Mouse (Mus musculus): ENCODE measurements around the gene Gm13277.
"Not testable (repeated sequence)": the region's sequence is repeated elsewhere in the genome, so short reads cannot be mapped to it uniquely, and the experiment has no call there.

The Gm13277 gene

GRCm38 (mm10) chr4:88788402-88788801 lies at the start of gene Gm13277:
TSS of gene Gm13277 (plus strand) at chr4:88788632.
- not testable (repeated sequence) for DNase-seq (ENCODE audit: low read depth, low spot score)

GRCm38 (mm10) chr4:88739036-88739435 lies 49.4 kb upstream of the Gm13277 start:
- no peak for DNase-seq (ENCODE audit: low read depth, low spot score)

- no peak for DNase-seq (ENCODE audit: low read depth, low spot score)
Observed at GRCm38 (mm10) chr4:88741426-88741825, 47.0 kb upstream of the Gm13277 start.

GRCm38 (mm10) chr4:88742771-88743371 lies 45.6 kb upstream of the Gm13277 start:
- DNase-seq (ENCODE audit: low read depth, low spot score), result no peak

GRCm38 (mm10) chr4:88744207-88744606 lies 44.2 kb upstream of the Gm13277 start:
- DNase-seq (ENCODE audit: low read depth, low spot score), result no peak

GRCm38 (mm10) chr4:88749926-88750325 lies 38.5 kb upstream of the Gm13277 start:
- DNase-seq (ENCODE audit: low read depth, low spot score), result no peak

GRCm38 (mm10) chr4:88754818-88755340 lies 33.6 kb upstream of the Gm13277 start, which contains the start of gene Gm13271:
TSS of gene Gm13271 (plus strand) at chr4:88754868.
- DNase-seq (ENCODE audit: low read depth, low spot score), result not testable (repeated sequence)

GRCm38 (mm10) chr4:88756581-88757513 lies 31.6 kb upstream of the Gm13277 start:
- DNase-seq (ENCODE audit: low read depth, low spot score), result not testable (repeated sequence)

- not testable (repeated sequence) for DNase-seq (ENCODE audit: low read depth, low spot score)
Observed at GRCm38 (mm10) chr4:88757628-88758031, 30.8 kb upstream of the Gm13277 start.

- not testable (repeated sequence) for DNase-seq (ENCODE audit: low read depth, low spot score)
Observed at GRCm38 (mm10) chr4:88758751-88759150, 29.7 kb upstream of the Gm13277 start.

GRCm38 (mm10) chr4:88759610-88760268 lies 28.7 kb upstream of the Gm13277 start, which contains the start of gene Gm13283:
TSS of gene Gm13283 (plus strand) at chr4:88760119.
- not testable (repeated sequence) for DNase-seq (ENCODE audit: low read depth, low spot score)

GRCm38 (mm10) chr4:88760431-88760830 lies 28.0 kb upstream of the Gm13277 start:
- not testable (repeated sequence) for DNase-seq (ENCODE audit: low read depth, low spot score)

- not testable (repeated sequence) for DNase-seq (ENCODE audit: low read depth, low spot score)
Observed at GRCm38 (mm10) chr4:88761776-88762175, 26.7 kb upstream of the Gm13277 start.

GRCm38 (mm10) chr4:88762341-88762740 lies 26.1 kb upstream of the Gm13277 start:
- not testable (repeated sequence) for DNase-seq (ENCODE audit: low read depth, low spot score)

- peak; percentile 63 for DNase-seq (ENCODE audit: low read depth, low spot score)
Observed at GRCm38 (mm10) chr4:88763384-88764018, 24.9 kb upstream of the Gm13277 start.

- not testable (repeated sequence) for DNase-seq (ENCODE audit: low read depth, low spot score)
Observed at GRCm38 (mm10) chr4:88773534-88773933, 14.9 kb upstream of the Gm13277 start, which contains the start of gene Gm13290. TSS of gene Gm13290 (plus strand) at chr4:88773834.

GRCm38 (mm10) chr4:88776622-88777021 lies 11.8 kb upstream of the Gm13277 start, which contains the start of gene Gm13289:
TSS of gene Gm13289 (plus strand) at chr4:88776922.
- not testable (repeated sequence) for DNase-seq (ENCODE audit: low read depth, low spot score)

GRCm38 (mm10) chr4:88779550-88779949 lies 8.9 kb upstream of the Gm13277 start, which contains the start of gene Gm13272:
TSS of gene Gm13272 (plus strand) at chr4:88779850.
- not testable (repeated sequence) for DNase-seq (ENCODE audit: low read depth, low spot score)

GRCm38 (mm10) chr4:88780320-88780719 lies 8.1 kb upstream of the Gm13277 start:
- not testable (repeated sequence) for DNase-seq (ENCODE audit: low read depth, low spot score)

- DNase-seq (ENCODE audit: low read depth, low spot score), result not testable (repeated sequence)
Observed at GRCm38 (mm10) chr4:88781831-88782230, 6.6 kb upstream of the Gm13277 start, which contains the start of gene Ifnz. TSS of gene Ifnz (plus strand) at chr4:88782131.

GRCm38 (mm10) chr4:88782335-88782734 lies 6.1 kb upstream of the Gm13277 start:
- not testable (repeated sequence) for DNase-seq (ENCODE audit: low read depth, low spot score)

All from mesoderm, embryonic 11.5 days (tissue).